Mouse (Mus musculus): Measurements from ENCODE around the gene Ncln. TPM values are rescaled to one million over a fixed set of nuclear protein-coding genes. Genes with fewer than 3 reads are reported as not detected.
A peak's percentile ranks its signal among the peaks of the same experiment; 100 is the strongest.
"Not testable (repeated sequence)": the region's sequence is repeated elsewhere in the genome, so short reads cannot be mapped to it uniquely, and the experiment has no call there.

Gene Ncln
- polyA plus RNA-seq, 1 experiment from 2014 or later, result 55.7 TPM

DNA sequence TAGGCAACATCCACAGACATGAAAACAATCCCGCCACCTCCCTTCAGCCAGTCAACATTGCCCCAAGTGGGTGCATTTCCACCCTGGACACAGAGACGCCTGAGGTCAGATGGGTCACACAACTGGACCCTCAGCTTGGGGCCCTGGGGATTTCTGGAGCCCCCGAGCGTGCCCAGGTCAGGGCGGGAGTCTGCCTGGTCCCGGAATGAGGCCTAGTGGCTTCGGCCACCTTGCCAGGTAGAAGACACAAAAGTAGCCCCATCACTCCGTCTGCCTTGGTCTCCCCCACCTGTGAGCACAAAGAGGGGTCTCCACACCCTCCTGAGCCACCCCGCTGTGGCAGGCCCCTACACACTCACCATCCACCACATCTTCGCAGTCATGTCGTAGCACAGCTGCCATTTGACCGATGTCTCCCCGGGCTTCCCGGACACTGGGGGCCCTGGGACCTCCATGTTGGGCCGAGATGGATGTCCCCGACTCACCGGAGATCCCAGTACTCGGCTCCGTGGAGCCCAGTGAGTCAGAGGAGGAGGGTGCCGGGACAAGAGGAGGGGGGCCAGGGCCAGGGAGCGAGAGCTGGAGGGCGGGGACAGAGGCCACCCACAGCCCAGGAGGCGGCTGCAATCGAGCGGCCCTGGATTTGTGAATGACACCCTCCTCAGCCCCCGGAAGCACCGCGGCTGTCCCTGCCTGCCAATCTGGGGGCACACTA is 40.9 kb downstream of the Ncln start, which contains the start of gene Nfic:
Nfic (minus strand) TSS at position 455 of the 715 bp plus-strand sequence.
- WGBS, result 57% methylated on average over 28 of the region's 28 CpGs
- Histone ChIP-seq H3K36me3 (ENCODE audit: control insufficient read depth, insufficient read depth) (no peaks in the 10 kb centered on the region), H3K27ac (ENCODE audit: low read length) (no peak within 1 kb of the TSS), H3K27me3 (ENCODE audit: control insufficient read depth, insufficient read depth, low read length) (peaks cover 80% of the 10 kb centered on the region), H3K4me1 (ENCODE audit: control insufficient read depth, insufficient read depth, low read length) (peaks cover 3% of the 10 kb centered on the region; the same call in 1 of the 2 replicates), H3K9ac (ENCODE audit: low read length) (no peak within 1 kb of the TSS), H3K9me3 (replicated peaks; ENCODE audit: control insufficient read depth, low read length) (no peaks in the 10 kb centered on the region), H3K4me3 (ENCODE audit: low read length) (no peak within 1 kb of the TSS), H3K4me2 (ENCODE audit: low read depth, low read length) (no peak within 1 kb of the TSS)
- no peak for ATAC-seq (replicated peaks; ENCODE audit: extremely low read depth, insufficient read depth, low FRiP score)

DNA sequence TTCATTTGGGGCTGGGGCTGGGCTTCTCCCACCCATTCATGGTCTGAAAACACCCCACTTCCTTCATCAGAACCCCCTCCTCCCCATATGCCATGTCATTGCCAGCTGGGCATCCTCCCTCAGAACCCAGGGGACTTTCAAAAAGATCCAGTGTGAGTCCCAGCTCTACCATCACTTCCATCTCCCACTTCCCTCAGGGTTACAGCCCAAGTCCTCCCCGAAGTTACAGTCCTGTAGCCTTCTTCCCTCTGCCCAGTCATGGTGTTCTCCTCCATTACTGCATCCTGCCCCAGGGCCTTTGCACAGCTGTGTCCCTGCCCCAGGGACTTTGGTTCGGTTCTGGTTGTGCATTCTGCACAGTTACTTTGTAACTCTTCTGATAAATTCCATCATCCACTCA is 42.1 kb downstream of the Ncln start:
- H3K4me2 ChIP-seq (ENCODE audit: low read depth, low read length), result no peak overlapping the region
- no peak overlapping the region for H3K27ac ChIP-seq (ENCODE audit: low read length)
- peaks cover 69% of the 10 kb centered on the region for H3K27me3 ChIP-seq (ENCODE audit: control insufficient read depth, insufficient read depth, low read length)
- H3K4me3 ChIP-seq (ENCODE audit: low read length), result no peak overlapping the region
- no peak overlapping the region for H3K9ac ChIP-seq (ENCODE audit: low read length)
- no peak for ATAC-seq (replicated peaks; ENCODE audit: extremely low read depth, insufficient read depth, low FRiP score)
- 69% methylated on average over 2 of the region's 2 CpGs for WGBS
- H3K4me1 ChIP-seq (ENCODE audit: control insufficient read depth, insufficient read depth, low read length), result peaks cover 3% of the 10 kb centered on the region; the same call in 1 of the 2 replicates
- H3K36me3 ChIP-seq (ENCODE audit: control insufficient read depth, insufficient read depth), result no peaks in the 10 kb centered on the region
- H3K9me3 ChIP-seq (replicated peaks; ENCODE audit: control insufficient read depth, low read length), result no peaks in the 10 kb centered on the region

DNA sequence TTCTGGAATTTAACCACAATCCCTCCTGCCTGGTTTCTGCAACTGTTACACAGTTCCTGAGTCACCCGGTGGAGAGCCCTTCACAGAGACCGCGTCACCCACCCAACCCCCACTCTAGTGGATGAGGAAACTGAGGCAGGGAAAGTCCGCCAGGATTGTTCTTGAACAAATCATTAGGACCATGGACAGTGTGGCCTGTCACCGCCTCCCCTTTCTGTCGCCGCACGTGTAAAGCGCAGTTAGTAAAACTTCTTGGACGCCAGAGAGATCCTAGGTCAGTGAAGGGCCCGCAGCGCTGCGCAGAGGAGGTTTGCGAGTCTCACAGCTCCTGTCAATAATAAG is 43.3 kb downstream of the Ncln start:
- no peak overlapping the region for H3K4me2 ChIP-seq (ENCODE audit: low read depth, low read length)
- WGBS, result 4% methylated on average over 13 of the region's 14 CpGs

DNA sequence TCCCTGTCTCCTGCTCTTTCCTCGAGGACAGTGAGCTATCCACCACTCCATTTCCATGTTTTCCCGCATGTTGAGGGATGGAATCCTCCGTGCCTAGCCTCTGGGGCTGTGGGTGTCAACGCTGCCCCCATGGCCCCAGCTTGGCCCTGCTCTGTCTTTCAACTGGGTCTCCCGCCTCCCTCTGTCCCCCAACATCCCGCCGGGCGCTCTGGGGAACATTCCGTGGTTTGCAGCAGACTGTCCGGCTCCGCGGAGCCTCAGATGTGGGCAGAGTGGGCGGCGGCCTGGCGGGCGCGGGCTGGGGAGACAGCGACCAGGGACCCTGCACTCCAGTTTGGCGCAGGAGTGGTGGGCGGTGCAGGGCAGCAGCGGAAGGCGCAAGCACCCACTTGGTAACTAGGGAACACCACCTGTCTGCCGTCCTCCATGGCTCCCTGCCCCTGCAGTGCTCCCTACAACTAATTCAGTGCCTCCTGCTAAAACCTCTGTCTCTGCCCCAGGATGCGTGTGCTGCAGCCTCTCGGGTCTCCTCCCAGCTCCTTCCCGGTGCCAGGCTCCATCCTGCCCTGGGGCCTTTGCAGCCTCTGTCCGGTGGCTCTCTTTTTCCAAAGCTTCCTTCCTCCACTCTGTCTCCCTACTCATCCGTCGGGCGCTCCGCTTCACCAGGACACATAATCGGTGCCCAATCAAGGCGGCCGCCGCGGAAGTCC is 43.8 kb downstream of the Ncln start:
- Histone ChIP-seq H3K4me3 (ENCODE audit: low read length) (no peak overlapping the region), H3K9me3 (replicated peaks; ENCODE audit: control insufficient read depth, low read length) (no peaks in the 10 kb centered on the region), H3K27ac (ENCODE audit: low read length) (no peak overlapping the region), H3K9ac (ENCODE audit: low read length) (no peak overlapping the region), H3K36me3 (ENCODE audit: control insufficient read depth, insufficient read depth) (no peaks in the 10 kb centered on the region), H3K4me2 (ENCODE audit: low read depth, low read length) (no peak overlapping the region), H3K4me1 (ENCODE audit: control insufficient read depth, insufficient read depth, low read length) (peaks cover 3% of the 10 kb centered on the region; the same call in 1 of the 2 replicates), H3K27me3 (ENCODE audit: control insufficient read depth, insufficient read depth, low read length) (peaks cover 61% of the 10 kb centered on the region)
- 7% methylated on average over 36 of the region's 36 CpGs for WGBS
- ATAC-seq (replicated peaks; ENCODE audit: extremely low read depth, insufficient read depth, low FRiP score), result no peak

More for the DNA sequence above, 43.3 kb downstream of the Ncln start:
- no peak overlapping the region for H3K27ac ChIP-seq (ENCODE audit: low read length)
- peaks cover 3% of the 10 kb centered on the region; the same call in 1 of the 2 replicates for H3K4me1 ChIP-seq (ENCODE audit: control insufficient read depth, insufficient read depth, low read length)
- H3K9ac ChIP-seq (ENCODE audit: low read length), result no peak overlapping the region
- no peaks in the 10 kb centered on the region for H3K9me3 ChIP-seq (replicated peaks; ENCODE audit: control insufficient read depth, low read length)
- ATAC-seq (replicated peaks; ENCODE audit: extremely low read depth, insufficient read depth, low FRiP score), result no peak
- H3K36me3 ChIP-seq (ENCODE audit: control insufficient read depth, insufficient read depth), result no peaks in the 10 kb centered on the region
- peaks cover 65% of the 10 kb centered on the region for H3K27me3 ChIP-seq (ENCODE audit: control insufficient read depth, insufficient read depth, low read length)
- H3K4me3 ChIP-seq (ENCODE audit: low read length), result no peak overlapping the region

DNA sequence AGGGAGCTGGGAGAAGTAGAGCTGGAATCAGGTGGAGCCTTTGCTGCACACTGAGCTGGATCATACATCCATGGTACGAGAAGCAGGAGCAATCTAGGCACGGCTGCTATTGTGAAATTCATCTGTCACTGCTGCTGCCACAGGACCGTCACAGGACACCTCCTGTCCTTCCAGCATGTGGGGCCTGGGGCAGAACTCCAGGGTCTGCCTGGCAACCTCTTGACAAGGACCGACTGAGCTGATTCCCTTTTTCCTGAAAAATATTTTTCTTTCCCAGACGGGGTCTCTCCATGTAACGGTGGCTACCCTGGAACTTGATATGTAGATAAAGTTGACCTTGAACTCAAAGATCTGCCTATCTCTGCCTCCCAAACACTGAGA is 44.8 kb downstream of the Ncln start:
- no peak overlapping the region for H3K4me2 ChIP-seq (ENCODE audit: low read depth, low read length)
- no peak overlapping the region for H3K27ac ChIP-seq (ENCODE audit: low read length)
- no peaks in the 10 kb centered on the region for H3K36me3 ChIP-seq (ENCODE audit: control insufficient read depth, insufficient read depth)
- no peak overlapping the region for H3K9ac ChIP-seq (ENCODE audit: low read length)
- no peak overlapping the region for H3K4me3 ChIP-seq (ENCODE audit: low read length)
- peaks cover 3% of the 10 kb centered on the region; the same call in 1 of the 2 replicates for H3K4me1 ChIP-seq (ENCODE audit: control insufficient read depth, insufficient read depth, low read length)
- peaks cover 55% of the 10 kb centered on the region for H3K27me3 ChIP-seq (ENCODE audit: control insufficient read depth, insufficient read depth, low read length)
- no peak for ATAC-seq (replicated peaks; ENCODE audit: extremely low read depth, insufficient read depth, low FRiP score)
- H3K9me3 ChIP-seq (replicated peaks; ENCODE audit: control insufficient read depth, low read length), result no peaks in the 10 kb centered on the region
- WGBS, result 37% methylated on average over 6 of the region's 6 CpGs

DNA sequence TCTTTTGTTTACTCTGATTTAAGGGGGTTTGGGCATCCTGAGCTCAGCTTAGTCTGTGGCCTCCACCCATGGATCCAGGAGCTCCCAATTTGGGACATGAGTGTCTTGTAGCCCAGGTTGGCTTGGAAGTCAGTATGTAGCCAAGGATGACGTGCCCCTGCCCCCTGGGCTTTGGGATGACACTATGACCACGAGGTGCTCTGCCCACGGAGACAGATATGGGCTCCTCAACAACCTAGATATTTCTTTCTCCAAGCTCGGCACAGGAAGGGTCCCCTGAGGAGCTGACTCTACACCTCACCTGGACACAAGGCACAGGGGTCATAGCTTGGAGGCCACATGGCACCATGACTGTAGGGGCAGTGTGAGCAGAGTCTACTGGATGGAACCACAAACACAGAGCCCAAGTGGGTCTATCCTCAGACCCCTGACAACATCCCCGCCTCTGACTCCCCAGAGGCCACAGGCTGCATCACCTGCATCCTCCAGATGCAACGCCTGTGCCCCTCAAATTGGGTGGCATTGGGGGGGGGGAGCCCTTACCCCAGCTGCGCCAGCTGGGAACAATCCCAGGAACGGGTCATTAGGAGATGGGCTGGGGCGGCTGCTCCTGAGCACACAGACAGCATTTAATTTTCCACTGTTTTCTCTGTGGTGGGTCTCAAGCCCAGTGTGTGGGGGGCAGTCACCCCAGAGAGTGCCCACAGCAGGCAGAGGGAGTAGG is 45.4 kb downstream of the Ncln start:
- H3K36me3 ChIP-seq (ENCODE audit: control insufficient read depth, insufficient read depth), result no peaks in the 10 kb centered on the region
- no peak overlapping the region for H3K4me3 ChIP-seq (ENCODE audit: low read length)
- H3K4me1 ChIP-seq (ENCODE audit: control insufficient read depth, insufficient read depth, low read length), result peaks cover 3% of the 10 kb centered on the region; the same call in 1 of the 2 replicates
- no peak overlapping the region for H3K4me2 ChIP-seq (ENCODE audit: low read depth, low read length)
- no peak overlapping the region for H3K27ac ChIP-seq (ENCODE audit: low read length)
- H3K9ac ChIP-seq (ENCODE audit: low read length), result no peak overlapping the region
- no peaks in the 10 kb centered on the region for H3K9me3 ChIP-seq (replicated peaks; ENCODE audit: control insufficient read depth, low read length)
- H3K27me3 ChIP-seq (ENCODE audit: control insufficient read depth, insufficient read depth, low read length), result peaks cover 50% of the 10 kb centered on the region
- WGBS, result 59% methylated on average over 9 of the region's 9 CpGs
- ATAC-seq (replicated peaks; ENCODE audit: extremely low read depth, insufficient read depth, low FRiP score), result no peak

DNA sequence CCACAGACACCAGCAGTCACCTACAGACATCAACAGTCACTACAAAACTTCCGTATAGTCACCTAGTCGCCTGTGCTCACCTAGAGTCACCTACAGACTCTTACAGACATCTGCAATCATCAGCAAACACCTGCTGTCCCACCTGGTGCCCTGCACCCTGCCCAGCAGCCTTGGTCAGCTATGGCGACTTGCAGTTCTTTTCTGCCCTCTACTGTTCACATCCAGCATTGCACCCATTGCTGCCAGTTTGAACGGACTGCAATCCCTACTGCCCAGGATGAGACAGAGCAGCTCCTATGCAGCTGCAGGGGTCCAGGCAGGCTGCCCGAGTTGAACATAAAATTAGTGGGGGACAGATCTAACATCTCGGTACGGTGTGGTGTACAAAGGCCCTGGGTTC is 46.1 kb downstream of the Ncln start:
- 0 out of 2 replicates have a peak, but pooled peaks have one; percentile 49 for ATAC-seq (replicated peaks; ENCODE audit: extremely low read depth, insufficient read depth, low FRiP score)
- peaks cover 45% of the 10 kb centered on the region for H3K27me3 ChIP-seq (ENCODE audit: control insufficient read depth, insufficient read depth, low read length)
- WGBS, result 1% methylated on average over 7 of the region's 7 CpGs

DNA sequence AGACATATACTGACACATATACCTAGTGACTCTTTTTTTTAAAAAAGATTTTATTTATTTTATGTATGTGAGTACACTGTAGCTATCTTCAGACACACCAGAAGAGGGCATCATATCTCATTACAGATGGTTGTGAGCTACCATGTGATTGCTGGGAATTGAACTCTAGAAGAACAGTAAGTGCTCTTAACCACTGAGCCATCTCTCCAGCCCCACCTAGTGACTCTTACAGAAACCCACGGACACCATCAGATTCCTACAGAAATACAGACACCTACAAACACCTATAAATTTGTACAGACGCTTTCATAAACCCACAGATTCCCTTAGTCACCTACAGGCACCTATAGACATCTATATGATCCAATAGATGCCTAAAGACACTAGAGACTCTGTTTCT is 50.7 kb downstream of the Ncln start:
- not testable (repeated sequence) for H3K4me2 ChIP-seq (ENCODE audit: low read depth, low read length); H3K36me3 ChIP-seq (ENCODE audit: control insufficient read depth, insufficient read depth); H3K27me3 ChIP-seq (ENCODE audit: control insufficient read depth, insufficient read depth, low read length); H3K4me3 ChIP-seq (ENCODE audit: low read length); H3K27ac ChIP-seq (ENCODE audit: low read length); H3K9ac ChIP-seq (ENCODE audit: low read length); H3K4me1 ChIP-seq (ENCODE audit: control insufficient read depth, insufficient read depth, low read length); H3K9me3 ChIP-seq (replicated peaks; ENCODE audit: control insufficient read depth, low read length); ATAC-seq (replicated peaks; ENCODE audit: extremely low read depth, insufficient read depth, low FRiP score)
- 20% methylated on average over 2 of the region's 2 CpGs for WGBS

More for the DNA sequence above, 46.1 kb downstream of the Ncln start:
- Histone ChIP-seq H3K27ac (ENCODE audit: low read length) (no peak overlapping the region), H3K9ac (ENCODE audit: low read length) (no peak overlapping the region), H3K9me3 (replicated peaks; ENCODE audit: control insufficient read depth, low read length) (no peaks in the 10 kb centered on the region), H3K36me3 (ENCODE audit: control insufficient read depth, insufficient read depth) (no peaks in the 10 kb centered on the region), H3K4me1 (ENCODE audit: control insufficient read depth, insufficient read depth, low read length) (peaks cover 3% of the 10 kb centered on the region; the same call in 1 of the 2 replicates), H3K4me3 (ENCODE audit: low read length) (no peak overlapping the region), H3K4me2 (ENCODE audit: low read depth, low read length) (no peak overlapping the region)

DNA sequence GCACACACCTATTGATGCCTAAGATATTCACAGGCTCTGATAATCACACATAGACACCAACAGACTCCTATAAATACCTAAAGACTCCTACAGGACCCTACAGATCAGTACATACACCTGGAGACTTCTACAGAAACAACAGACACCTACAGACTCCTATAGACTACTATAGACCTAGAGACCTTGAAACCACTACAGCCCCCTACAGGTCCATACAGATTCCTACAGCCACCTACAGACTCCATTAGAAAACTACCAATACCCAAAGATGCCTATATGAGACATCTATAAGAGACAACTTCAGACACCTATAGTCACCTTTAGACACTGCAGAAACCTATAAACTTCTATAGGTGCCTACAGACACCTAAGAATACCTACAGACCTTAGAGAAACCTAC is 55.2 kb downstream of the Ncln start:
- H3K4me1 ChIP-seq (ENCODE audit: control insufficient read depth, insufficient read depth, low read length), result no peaks in the 10 kb centered on the region
- no peaks in the 10 kb centered on the region for H3K9me3 ChIP-seq (replicated peaks; ENCODE audit: control insufficient read depth, low read length)
- no peak overlapping the region for H3K4me3 ChIP-seq (ENCODE audit: low read length)
- 0 out of 2 replicates have a peak, but pooled peaks cover 2% of the 10 kb centered on the region for H3K27me3 ChIP-seq (ENCODE audit: control insufficient read depth, insufficient read depth, low read length)
- no peak overlapping the region for H3K9ac ChIP-seq (ENCODE audit: low read length)
- no peak for ATAC-seq (replicated peaks; ENCODE audit: extremely low read depth, insufficient read depth, low FRiP score)
- no peaks in the 10 kb centered on the region for H3K36me3 ChIP-seq (ENCODE audit: control insufficient read depth, insufficient read depth)
- H3K4me2 ChIP-seq (ENCODE audit: low read depth, low read length), result no peak overlapping the region
- no peak overlapping the region for H3K27ac ChIP-seq (ENCODE audit: low read length)

Data from heart, embryonic 16.5 days (tissue).